Mouse (Mus musculus): ENCODE measurements around the gene Mertk.

GRCm38 (mm10) chr2:128747433-128748028 is 48.8 kb downstream of the Mertk start:
- TF ChIP-seq CTCF (IDR thresholded peaks at IDR 0.05; ENCODE audit: control insufficient read depth, insufficient read depth, insufficient replicate concordance, low read depth, low read length) = no peak
- TF ChIP-seq POLR2A (IDR thresholded peaks at IDR 0.05; ENCODE audit: control insufficient read depth, low read depth, low read length) = no peak
